Mouse (Mus musculus): ENCODE results near the gene Nr2e1.

The Nr2e1 gene

GRCm38 (mm10) chr10:42546507-42546906, 36.9 kb downstream of the Nr2e1 start:
- DNase-seq (ENCODE audit: low read depth, low spot score), result no peak

DNA sequence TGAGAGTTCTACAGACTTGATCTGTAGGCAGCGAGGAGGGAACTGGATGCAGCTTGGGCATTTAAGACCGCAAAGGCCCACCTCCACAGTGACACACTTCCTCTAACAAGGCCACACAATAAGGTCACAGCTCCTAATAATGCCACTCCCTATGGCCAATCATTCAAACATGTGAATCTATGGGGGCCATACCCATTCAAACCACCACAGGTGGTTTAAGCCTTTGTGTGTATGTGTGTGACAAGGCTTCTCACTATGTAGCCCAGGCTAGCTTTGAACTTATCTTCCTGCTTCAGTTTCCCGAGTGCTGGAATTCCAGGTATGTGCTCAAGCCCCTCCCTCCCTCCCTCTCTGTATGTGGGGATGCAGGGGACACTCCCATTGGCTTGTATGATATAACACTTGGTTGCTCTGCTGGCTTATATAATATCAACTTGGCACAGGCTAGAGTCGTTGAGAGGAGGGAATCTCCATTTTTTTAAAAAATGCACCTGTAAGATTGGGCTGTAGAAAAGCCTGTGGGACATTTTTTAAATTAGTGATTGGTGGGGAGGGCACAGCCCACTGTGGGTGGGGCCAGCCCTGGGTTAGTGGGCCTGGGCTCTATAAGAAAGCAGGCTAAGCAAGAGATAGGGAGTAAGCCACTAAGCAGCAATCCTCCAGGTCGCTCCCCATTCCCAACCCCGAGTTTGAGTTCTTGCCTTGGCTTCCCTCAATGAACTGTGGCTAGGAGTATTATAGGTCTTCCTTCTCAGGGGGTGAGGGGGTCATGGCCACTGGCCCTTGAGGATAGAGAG, 37.5 kb downstream of the Nr2e1 start:
- DNase-seq (ENCODE audit: low read depth, low spot score), result no peak

- no peak for DNase-seq (ENCODE audit: low read depth, low spot score)
These were observed 45.7 kb downstream of the Nr2e1 start for GRCm38 (mm10) chr10:42537571-42538316.

DNA sequence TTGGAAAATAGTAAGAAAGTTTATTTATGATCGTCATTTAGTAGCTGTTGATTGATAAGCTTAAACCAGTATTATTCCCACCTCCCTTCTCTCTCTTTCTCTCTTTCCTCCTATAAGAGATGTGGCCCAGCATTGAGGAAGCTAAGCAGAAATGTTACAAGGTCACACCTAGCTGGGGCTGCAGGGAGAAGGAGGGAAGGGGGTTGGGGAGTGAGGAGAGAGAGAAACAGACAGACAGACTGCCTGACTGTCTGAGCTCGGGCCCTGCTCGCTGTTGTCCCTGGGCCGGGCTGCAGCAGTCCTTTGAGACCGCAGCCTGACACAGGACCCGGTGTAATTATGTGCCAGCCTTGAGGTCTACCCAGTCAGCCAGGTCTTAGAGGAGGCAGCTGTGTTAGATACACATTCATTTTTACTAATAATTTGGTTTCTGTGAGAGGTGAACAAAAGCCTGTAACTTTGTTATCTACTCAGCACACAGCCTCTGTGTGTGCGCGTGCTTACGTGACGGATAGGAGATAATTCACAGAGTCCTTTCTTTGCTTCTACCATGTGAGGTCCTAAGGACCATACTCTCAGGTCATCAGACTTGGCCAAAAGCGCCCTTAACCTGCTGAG, 49.5 kb downstream of the Nr2e1 start:
- DNase-seq (ENCODE audit: low read depth, low spot score), result no peak

DNA sequence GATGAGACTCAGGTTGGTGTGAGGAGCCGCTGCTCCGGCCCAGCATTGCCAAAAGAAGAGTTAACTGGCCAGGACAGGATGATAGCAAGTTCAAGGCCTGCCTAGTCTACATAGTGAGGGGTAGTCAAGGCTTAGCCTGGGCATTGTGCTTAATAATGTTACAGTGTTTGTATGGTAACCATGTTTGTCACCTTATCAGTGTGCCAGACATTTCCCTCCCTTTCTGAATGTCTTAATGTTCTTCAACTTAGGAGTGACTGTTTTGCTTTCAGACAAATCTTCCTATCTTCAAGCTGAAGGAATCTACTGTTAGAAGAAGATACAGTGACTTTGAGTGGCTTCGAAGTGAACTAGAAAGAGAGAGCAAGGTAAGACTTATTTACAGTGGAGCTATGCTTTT, 57.8 kb downstream of the Nr2e1 start:
- DNase-seq (ENCODE audit: low read depth, low spot score), result no peak

DNA sequence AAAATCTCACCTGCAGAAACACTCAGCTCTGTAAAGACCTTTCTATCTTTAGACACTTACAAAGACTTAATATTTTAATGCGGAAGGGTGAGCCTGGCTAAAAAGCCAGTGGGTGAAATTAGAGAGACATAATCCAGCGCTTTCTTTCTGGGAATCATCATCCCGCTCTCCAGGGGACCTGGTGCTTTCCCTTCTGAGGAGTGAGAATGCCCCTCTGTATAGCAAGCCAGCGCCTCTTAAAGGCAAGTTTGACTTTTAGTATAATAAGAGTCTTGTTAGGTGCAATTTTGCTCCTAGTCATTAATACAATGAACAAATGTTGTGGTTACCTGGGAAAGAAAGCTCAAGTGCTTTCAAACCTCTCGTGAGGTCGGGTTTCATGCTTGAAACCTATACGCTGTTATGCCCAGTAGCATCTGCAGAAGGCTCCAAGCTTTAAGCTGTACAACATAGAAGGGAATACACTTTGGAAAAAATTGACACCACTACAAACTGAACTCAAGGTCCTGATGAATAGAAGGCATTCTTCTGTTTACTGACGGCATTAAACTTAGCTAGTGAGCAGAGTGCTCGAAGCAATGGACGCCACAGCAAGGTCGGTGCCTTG, 59.8 kb downstream of the Nr2e1 start:
- no peak for DNase-seq (ENCODE audit: low read depth, low spot score)

- no peak for DNase-seq (ENCODE audit: low read depth, low spot score)
These were observed 60.5 kb downstream of the Nr2e1 start for GRCm38 (mm10) chr10:42522912-42523311.

GRCm38 (mm10) chr10:42521315-42521981, 62.0 kb downstream of the Nr2e1 start:
- DNase-seq (ENCODE audit: low read depth, low spot score), result no peak

DNA sequence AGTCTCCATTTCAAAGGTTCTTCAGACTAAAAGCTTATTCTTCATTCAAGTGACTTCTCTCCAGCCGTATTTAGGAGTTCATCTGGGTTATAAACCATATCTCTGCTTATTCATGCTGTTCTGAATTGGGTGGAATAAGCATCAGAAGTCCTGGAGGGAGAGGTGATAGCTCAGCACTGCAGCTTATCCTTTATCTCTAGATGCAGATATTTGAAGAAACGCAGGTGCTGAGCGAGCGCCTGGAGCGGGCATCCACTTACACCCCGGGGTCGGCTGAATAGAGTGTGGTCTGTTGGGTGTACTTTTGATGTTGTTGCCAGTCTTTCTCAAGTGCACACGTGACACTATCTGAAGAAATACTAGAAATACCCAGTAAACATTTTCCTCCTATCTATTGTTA, 65.1 kb downstream of the Nr2e1 start:
- no peak for DNase-seq (ENCODE audit: low read depth, low spot score)

- no peak for DNase-seq (ENCODE audit: low read depth, low spot score)
These were observed 69.3 kb downstream of the Nr2e1 start for GRCm38 (mm10) chr10:42514125-42514524.
